Mouse (Mus musculus) heart, postnatal 0 days (tissue): ENCODE results near the gene Zc3hav1l. TPM values are rescaled to one million over a fixed set of nuclear protein-coding genes. Genes with fewer than 3 reads are reported as not detected.

ENCODE experiments used
- ATAC-seq: fragments of 200-750 bp; cut with Nextera tagmentation; 2 replicates; pipeline ENCODE4 v1.8.0; 2017; ENCODE audit warnings: low read depth, moderate number of reproducible peaks, moderate library complexity; ENCODE audit not compliant: insufficient read depth
- DNase-seq: peaks from one replicate; pipeline ENCODE4 v3.0.0-alpha.2; 2016; ENCODE audit warnings: low spot score
- H3K27ac ChIP-seq: fragments of 300-500 bp; sonication (generic); 2 replicates; pipeline ENCODE4 v1.5.1; 2014; ENCODE audit warnings: low read depth, mild to moderate bottlenecking
- H3K27me3 ChIP-seq: fragments of 300-500 bp; sonication (generic); 2 replicates; pipeline ENCODE4 v1.6.1; 2014; ENCODE audit warnings: low read length, mixed read lengths; ENCODE audit not compliant: control insufficient read depth, insufficient read depth
- H3K36me3 ChIP-seq: fragments of 300-500 bp; sonication (generic); replicated peaks from 2 replicates; pipeline ENCODE4 v1.6.1; 2014; ENCODE audit warnings: low read length, mixed read lengths; ENCODE audit not compliant: control insufficient read depth, insufficient read depth
- H3K4me1 ChIP-seq: fragments of 300-500 bp; sonication (generic); 2 replicates; pipeline ENCODE4 v1.6.1; 2014; ENCODE audit warnings: antibody characterized with exemption; ENCODE audit not compliant: control insufficient read depth, insufficient read depth
- H3K4me2 ChIP-seq: fragments of 300-500 bp; sonication (generic); 2 replicates; pipeline ENCODE4 v1.6.1; 2014; ENCODE audit warnings: low read depth, mild to moderate bottlenecking, low read length, moderate library complexity
- H3K4me3 ChIP-seq: fragments of 300-500 bp; sonication (generic); 2 replicates; pipeline ENCODE4 v1.5.1; 2014; ENCODE audit warnings: low read depth, low read length
- H3K9ac ChIP-seq: fragments of 300-500 bp; sonication (generic); replicated peaks from 2 replicates; pipeline ENCODE4 v1.6.1; 2014; ENCODE audit warnings: low read depth, low read length, mixed read lengths
- H3K9me3 ChIP-seq: fragments of 300-500 bp; sonication (generic); replicated peaks from 2 replicates; pipeline ENCODE4 v1.6.1; 2016; ENCODE audit warnings: low read length; ENCODE audit not compliant: control insufficient read depth
- CTCF ChIP-seq: IDR thresholded peaks from 2 replicates; pipeline ENCODE4 v1.5.1; 2016; ENCODE audit warnings: antibody characterized with exemption, control low read depth, low read depth
- EP300 ChIP-seq: IDR thresholded peaks from 2 replicates; pipeline ENCODE4 v1.6.1; 2016; ENCODE audit warnings: antibody characterized with exemption, low read depth
- WGBS: fragments of 180-500 bp; shearing (Covaris S2); extraction: QIAGEN DNeasy Blood & Tissue Kit; methylation state at CpG from one replicate; pipeline ENCODE4 v1.1.7; 2014; 5-methylcytosine and 5-hydroxymethylcytosine counted together
- polyA plus RNA-seq: library from polyadenylated mRNA; unstranded; fragments of >200 nt; fragmentation: Nextera tagmentation; extraction: Ambion mirVana; gene quantifications from 2 replicates; pipeline ENCODE4 v1.2.1, GENCODE M21; 2015
- total RNA-seq: library from RNA; depleted of rRNA; stranded (reverse); fragments of >200 nt; gene quantifications from 2 replicates; pipeline ENCODE4 v1.2.3, GENCODE M21; 2014; ENCODE audit warnings: low replicate concordance; rRNA removed

Zc3hav1l gene
- total and polyA plus RNA-seq, 2 experiments from 2014 or later: 2.2 to 4.7 TPM

DNA sequence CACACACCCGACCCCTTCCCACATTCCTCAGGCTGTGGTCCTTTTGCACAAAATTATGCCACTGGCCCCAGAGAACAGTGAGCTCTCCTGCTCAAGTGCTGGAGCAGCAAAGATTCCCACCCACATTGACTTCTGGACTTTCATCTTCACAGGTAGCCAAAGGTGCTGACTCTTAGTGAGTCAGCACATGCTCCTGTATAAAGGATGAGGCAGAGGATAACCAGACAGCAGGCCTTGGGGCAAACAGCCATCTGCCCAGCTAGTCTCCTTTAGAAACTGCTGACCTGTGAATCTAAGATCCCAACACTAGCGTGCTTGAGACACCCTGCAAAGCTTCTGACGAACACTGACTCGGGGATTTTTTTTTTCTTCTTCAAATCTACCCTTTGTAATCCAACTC, 60.7 kb downstream of the Zc3hav1l start:
- Histone ChIP-seq H3K36me3 (no peaks in the 10 kb centered on the region), H3K4me2 (no peak overlapping the region), H3K27me3 (no peaks in the 10 kb centered on the region), H3K9ac (no peak overlapping the region), H3K27ac (no peak overlapping the region), H3K4me3 (no peak overlapping the region), H3K9me3 (no peaks in the 10 kb centered on the region), H3K4me1 (no peaks in the 10 kb centered on the region)
- ATAC-seq: no peak
- no peak for TF ChIP-seq EP300
- no peak for TF ChIP-seq CTCF
- WGBS: 75% methylated on average over 4 of the region's 4 CpGs
- DNase-seq: no peak

Other genes with a start within 250 kb of the Zc3hav1l start
- gene Tmem213, start 190.0 kb downstream of the Zc3hav1l start, total RNA-seq: not detected in 2 replicates
- gene Tmem213, start 190.0 kb downstream of the Zc3hav1l start, polyA plus RNA-seq: not detected in 2 replicates
- 0.04 TPM in 1 of 2 replicates, not detected in the other for gene Atp6v0a4, start 174.7 kb downstream of the Zc3hav1l start, total RNA-seq
- gene Atp6v0a4, start 174.7 kb downstream of the Zc3hav1l start, polyA plus RNA-seq: 0.04 and 0.12 TPM in 2 replicates
- gene D630045J12Rik, start 45.2 kb downstream of the Zc3hav1l start, total RNA-seq: 1.0 and 2.8 TPM in 2 replicates
- gene D630045J12Rik, start 45.2 kb downstream of the Zc3hav1l start, polyA plus RNA-seq: 0.29 and 0.38 TPM in 2 replicates
- 19.2 and 28.9 TPM in 2 replicates for gene Zc3hav1, start 55.3 kb upstream of the Zc3hav1l start, total RNA-seq
- 8.2 and 9.1 TPM in 2 replicates for gene Zc3hav1, start 55.3 kb upstream of the Zc3hav1l start, polyA plus RNA-seq
- gene Ttc26, start 82.2 kb upstream of the Zc3hav1l start, total RNA-seq: 1.5 and 2.3 TPM in 2 replicates
- 1.00 and 1.0 TPM in 2 replicates for gene Ttc26, start 82.2 kb upstream of the Zc3hav1l start, polyA plus RNA-seq
- 14.6 and 16.5 TPM in 2 replicates for gene Ubn2, start 134.7 kb upstream of the Zc3hav1l start, total RNA-seq
- 4.8 and 4.9 TPM in 2 replicates for gene Ubn2, start 134.7 kb upstream of the Zc3hav1l start, polyA plus RNA-seq
- 119 and 185 TPM in 2 replicates for gene Fmc1, start 234.2 kb upstream of the Zc3hav1l start, total RNA-seq
- gene Fmc1, start 234.2 kb upstream of the Zc3hav1l start, polyA plus RNA-seq: 453 and 460 TPM in 2 replicates